Mouse (Mus musculus): ENCODE results near the gene Sgms1. TPM values are rescaled to one million over a fixed set of nuclear protein-coding genes. Genes with fewer than 3 reads are reported as not detected.
"Not testable (repeated sequence)": the region's sequence is repeated elsewhere in the genome, so short reads cannot be mapped to it uniquely, and the experiment has no call there.

The Sgms1 gene
- polyA plus RNA-seq, 1 experiment = 15.8 TPM

- WGBS = 89% methylated on average over 3 of the region's 3 CpGs
- no peak for DNase-seq (ENCODE audit: low read depth in 1 of 2, low spot score in 2 of 2)
- TF ChIP-seq POLR2A (IDR thresholded peaks at IDR 0.05; ENCODE audit: low read depth, low read length) (no peak), CTCF (IDR thresholded peaks at IDR 0.05; ENCODE audit: extremely low read depth, insufficient read depth, insufficient read length, insufficient replicate concordance) (no peak)
- Histone ChIP-seq H3K27ac (ENCODE audit: insufficient read depth, low read length) (no peak overlapping the region), H3K4me1 (ENCODE audit: control insufficient read depth, insufficient read depth, insufficient read length) (peaks cover 5% of the 10 kb centered on the region; the same call in 1 of the 2 replicates), H3K36me3 (ENCODE audit: control insufficient read depth, insufficient read depth, low read length) (no peaks in the 10 kb centered on the region), H3K27me3 (ENCODE audit: control insufficient read depth, insufficient read depth, low read length) (no peaks in the 10 kb centered on the region), H3K4me3 (ENCODE audit: extremely low read depth, insufficient read depth, insufficient read length) (no peak overlapping the region)
Measured at GRCm38 (mm10) chr19:32322429-32323035, 67.0 kb downstream of the Sgms1 start.

- Histone ChIP-seq H3K36me3 (ENCODE audit: control insufficient read depth, insufficient read depth, low read length) (no peaks in the 10 kb centered on the region), H3K4me1 (ENCODE audit: control insufficient read depth, insufficient read depth, insufficient read length) (peaks cover 5% of the 10 kb centered on the region; the same call in 1 of the 2 replicates), H3K27ac (ENCODE audit: insufficient read depth, low read length) (no peak overlapping the region), H3K4me3 (ENCODE audit: extremely low read depth, insufficient read depth, insufficient read length) (no peak overlapping the region), H3K27me3 (ENCODE audit: control insufficient read depth, insufficient read depth, low read length) (no peaks in the 10 kb centered on the region)
- WGBS = 46% methylated on average over 4 of the region's 4 CpGs
- TF ChIP-seq POLR2A (IDR thresholded peaks at IDR 0.05; ENCODE audit: low read depth, low read length) = no peak
- TF ChIP-seq CTCF (IDR thresholded peaks at IDR 0.05; ENCODE audit: extremely low read depth, insufficient read depth, insufficient read length, insufficient replicate concordance) = peak; percentile 90; the same call in 1 of the 2 replicates
- DNase-seq (ENCODE audit: low read depth in 1 of 2, low spot score in 2 of 2) = peak; percentile 65 to 92
Measured at GRCm38 (mm10) chr19:32320366-32320666, 69.2 kb downstream of the Sgms1 start.

GRCm38 (mm10) chr19:32319531-32320365 lies 69.8 kb downstream of the Sgms1 start:
- TF ChIP-seq CTCF (IDR thresholded peaks at IDR 0.05; ENCODE audit: extremely low read depth, insufficient read depth, insufficient read length, insufficient replicate concordance) = no peak
- TF ChIP-seq POLR2A (IDR thresholded peaks at IDR 0.05; ENCODE audit: low read depth, low read length) = no peak
- no peak for DNase-seq (ENCODE audit: low read depth in 1 of 2, low spot score in 2 of 2)
- H3K4me1 ChIP-seq (ENCODE audit: control insufficient read depth, insufficient read depth, insufficient read length) = peaks cover under 1% of the 10 kb centered on the region; the same call in 1 of the 2 replicates

GRCm38 (mm10) chr19:32319057-32319456 lies 70.5 kb downstream of the Sgms1 start:
- Histone ChIP-seq H3K36me3 (ENCODE audit: control insufficient read depth, insufficient read depth, low read length) (no peaks in the 10 kb centered on the region), H3K4me1 (ENCODE audit: control insufficient read depth, insufficient read depth, insufficient read length) (no peaks in the 10 kb centered on the region; the same call in 1 of the 2 replicates), H3K27ac (ENCODE audit: insufficient read depth, low read length) (no peak overlapping the region), H3K4me3 (ENCODE audit: extremely low read depth, insufficient read depth, insufficient read length) (no peak overlapping the region), H3K27me3 (ENCODE audit: control insufficient read depth, insufficient read depth, low read length) (no peaks in the 10 kb centered on the region)
- no peak for TF ChIP-seq CTCF (IDR thresholded peaks at IDR 0.05; ENCODE audit: extremely low read depth, insufficient read depth, insufficient read length, insufficient replicate concordance)
- no peak for TF ChIP-seq POLR2A (IDR thresholded peaks at IDR 0.05; ENCODE audit: low read depth, low read length)
- DNase-seq (ENCODE audit: low read depth in 1 of 2, low spot score in 2 of 2) = no peak
- 92% methylated on average over 1 of the region's 1 CpGs for WGBS

More at GRCm38 (mm10) chr19:32319531-32320365, 69.8 kb downstream of the Sgms1 start:
- WGBS = 73% methylated on average over 12 of the region's 12 CpGs
- Histone ChIP-seq H3K27ac (ENCODE audit: insufficient read depth, low read length) (no peak overlapping the region), H3K36me3 (ENCODE audit: control insufficient read depth, insufficient read depth, low read length) (no peaks in the 10 kb centered on the region), H3K27me3 (ENCODE audit: control insufficient read depth, insufficient read depth, low read length) (no peaks in the 10 kb centered on the region), H3K4me3 (ENCODE audit: extremely low read depth, insufficient read depth, insufficient read length) (no peak overlapping the region)

GRCm38 (mm10) chr19:32317347-32317746 lies 72.2 kb downstream of the Sgms1 start:
- not testable (repeated sequence) for H3K4me3 ChIP-seq (ENCODE audit: extremely low read depth, insufficient read depth, insufficient read length); H3K27me3 ChIP-seq (ENCODE audit: control insufficient read depth, insufficient read depth, low read length); H3K36me3 ChIP-seq (ENCODE audit: control insufficient read depth, insufficient read depth, low read length); DNase-seq (ENCODE audit: low read depth in 1 of 2, low spot score in 2 of 2); H3K4me1 ChIP-seq (ENCODE audit: control insufficient read depth, insufficient read depth, insufficient read length); H3K27ac ChIP-seq (ENCODE audit: insufficient read depth, low read length)
- 77% methylated on average over 1 of the region's 1 CpGs for WGBS

- no peaks in the 10 kb centered on the region for H3K27me3 ChIP-seq (ENCODE audit: control insufficient read depth, insufficient read depth, low read length)
- TF ChIP-seq CTCF (IDR thresholded peaks at IDR 0.05; ENCODE audit: extremely low read depth, insufficient read depth, insufficient read length, insufficient replicate concordance) (no peak), POLR2A (IDR thresholded peaks at IDR 0.05; ENCODE audit: low read depth, low read length) (no peak)
- DNase-seq (ENCODE audit: low read depth in 1 of 2, low spot score in 2 of 2) = no peak
- H3K27ac ChIP-seq (ENCODE audit: insufficient read depth, low read length) = no peak overlapping the region
- no peaks in the 10 kb centered on the region for H3K36me3 ChIP-seq (ENCODE audit: control insufficient read depth, insufficient read depth, low read length)
- no peaks in the 10 kb centered on the region for H3K4me1 ChIP-seq (ENCODE audit: control insufficient read depth, insufficient read depth, insufficient read length)
- H3K4me3 ChIP-seq (ENCODE audit: extremely low read depth, insufficient read depth, insufficient read length) = no peak overlapping the region
- 94% methylated on average over 4 of the region's 4 CpGs for WGBS
Measured at GRCm38 (mm10) chr19:32313304-32313703, 76.2 kb downstream of the Sgms1 start.

- no peak for DNase-seq (ENCODE audit: low read depth in 1 of 2, low spot score in 2 of 2)
- Histone ChIP-seq H3K36me3 (ENCODE audit: control insufficient read depth, insufficient read depth, low read length) (no peaks in the 10 kb centered on the region), H3K27ac (ENCODE audit: insufficient read depth, low read length) (no peak overlapping the region), H3K4me3 (ENCODE audit: extremely low read depth, insufficient read depth, insufficient read length) (no peak overlapping the region), H3K27me3 (ENCODE audit: control insufficient read depth, insufficient read depth, low read length) (no peaks in the 10 kb centered on the region), H3K4me1 (ENCODE audit: control insufficient read depth, insufficient read depth, insufficient read length) (no peaks in the 10 kb centered on the region)
- TF ChIP-seq POLR2A (IDR thresholded peaks at IDR 0.05; ENCODE audit: low read depth, low read length) (no peak), CTCF (IDR thresholded peaks at IDR 0.05; ENCODE audit: extremely low read depth, insufficient read depth, insufficient read length, insufficient replicate concordance) (no peak)
- 93% methylated on average over 5 of the region's 5 CpGs for WGBS
Measured at GRCm38 (mm10) chr19:32311762-32312161, 77.8 kb downstream of the Sgms1 start.
